Mouse (Mus musculus) left cerebral cortex, adult 11 months (tissue): ENCODE measurements around the gene Vmn2r102.

ENCODE experiments used
- DNase-seq: peaks from one replicate; pipeline ENCODE4 v3.0.0; 2022; ENCODE audit warnings: low spot score

The Vmn2r102 gene

DNA sequence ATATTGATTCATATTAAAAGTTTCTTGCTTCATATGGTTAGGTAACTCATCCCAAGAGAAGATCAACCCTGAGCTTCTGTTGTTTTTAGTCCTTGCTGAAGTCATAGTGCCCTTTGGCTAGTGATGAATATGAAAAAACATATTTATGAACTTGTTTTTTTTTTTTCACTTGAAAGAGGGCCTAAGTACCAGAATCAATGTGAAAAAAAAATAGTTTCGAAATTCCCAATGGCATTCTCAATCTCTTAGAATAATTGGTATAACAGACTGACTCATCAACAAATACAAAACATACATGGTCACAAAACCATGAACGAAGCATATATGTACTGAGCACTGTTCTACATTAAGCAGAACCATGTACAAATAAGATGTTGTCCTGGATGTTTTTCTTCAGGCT lies at the start of gene Vmn2r102:
TSS of gene Vmn2r102 (plus strand) at position 301 of the 400 bp plus-strand sequence.
- no peak for DNase-seq

DNA sequence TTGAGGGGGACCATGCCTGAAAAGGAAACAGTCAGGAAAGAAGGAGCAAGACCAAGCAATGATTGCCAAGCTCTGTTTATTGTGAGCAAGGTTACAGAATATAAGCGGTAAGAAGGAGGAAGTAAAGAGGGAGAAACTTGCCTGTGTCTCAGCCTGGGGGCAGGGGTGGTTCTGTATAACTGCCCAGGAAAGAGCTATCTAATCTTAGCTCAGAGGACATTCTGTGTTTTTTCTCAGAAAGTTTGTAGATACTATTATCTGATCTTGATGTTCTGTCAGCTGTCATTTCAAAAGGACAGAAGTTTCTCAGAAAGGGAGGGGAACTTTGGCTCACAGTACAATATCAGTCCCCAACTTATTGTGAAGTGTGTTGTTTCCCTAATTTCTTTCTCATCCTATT lies 30.8 kb upstream of the Vmn2r102 start:
- no peak for DNase-seq

DNA sequence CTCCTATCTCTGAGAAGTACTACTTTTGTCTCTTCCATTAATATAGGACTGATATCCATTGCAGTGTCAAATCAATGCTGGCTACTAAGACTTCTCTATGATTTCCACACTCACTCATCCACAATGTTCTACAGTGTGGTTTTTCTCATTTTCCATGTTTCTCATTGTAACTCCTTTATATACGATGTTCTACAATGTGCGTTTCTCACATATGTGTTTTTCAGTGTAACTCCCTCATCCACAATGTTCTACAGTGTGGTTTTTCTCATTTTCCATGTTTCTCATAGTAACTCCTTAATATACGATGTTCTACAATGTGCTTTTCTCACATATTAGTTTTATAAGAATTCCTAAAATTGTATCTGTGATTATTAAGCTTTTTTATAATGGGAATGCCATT lies 1.7 kb upstream of the Vmn2r102 start:
- no peak for DNase-seq

DNA sequence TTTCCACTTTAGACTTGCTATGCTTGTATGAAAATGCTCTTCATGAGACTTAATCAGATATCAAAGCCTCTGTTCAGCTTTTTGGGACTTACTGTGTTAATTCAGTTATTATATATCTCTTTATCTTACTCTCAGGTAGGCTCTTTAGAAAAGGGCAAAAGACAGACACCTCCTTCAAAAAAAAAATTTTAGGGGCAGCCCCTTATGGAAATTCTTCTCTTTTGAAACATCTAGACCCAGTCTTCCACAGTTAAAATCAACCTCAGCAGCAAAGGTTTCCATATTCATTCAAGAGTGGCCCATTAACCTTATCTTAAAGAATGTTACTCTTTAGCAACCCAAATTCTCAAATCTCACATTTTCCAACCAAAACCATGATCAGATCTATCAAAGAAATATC lies 31.9 kb downstream of the Vmn2r102 start:
- DNase-seq, result no peak
